Mouse (Mus musculus): ENCODE measurements around the gene Lsm7.
"Not testable (repeated sequence)": the region's sequence is repeated elsewhere in the genome, so short reads cannot be mapped to it uniquely, and the experiment has no call there.

The Lsm7 gene

GRCm38 (mm10) chr10:80836949-80837379, 18.0 kb downstream of the Lsm7 start:
- DNase-seq (ENCODE audit: low read depth, low spot score): no peak

- no peak for DNase-seq (ENCODE audit: low read depth, low spot score)
Observed at GRCm38 (mm10) chr10:80835617-80836016, 19.4 kb downstream of the Lsm7 start.

- no peak for DNase-seq (ENCODE audit: low read depth, low spot score)
Observed at GRCm38 (mm10) chr10:80832818-80833217, 22.2 kb downstream of the Lsm7 start.

- DNase-seq (ENCODE audit: low read depth, low spot score): peak; percentile 50
Observed at GRCm38 (mm10) chr10:80831136-80831535, 23.9 kb downstream of the Lsm7 start.

GRCm38 (mm10) chr10:80829359-80830278, 25.4 kb downstream of the Lsm7 start:
- no peak for DNase-seq (ENCODE audit: low read depth, low spot score)

- DNase-seq (ENCODE audit: low read depth, low spot score): not testable (repeated sequence)
Observed at GRCm38 (mm10) chr10:80828587-80828986, 26.4 kb downstream of the Lsm7 start.

- no peak for DNase-seq (ENCODE audit: low read depth, low spot score)
Observed at GRCm38 (mm10) chr10:80827870-80828420, 27.1 kb downstream of the Lsm7 start.

GRCm38 (mm10) chr10:80827063-80827869, 27.7 kb downstream of the Lsm7 start:
- no peak for DNase-seq (ENCODE audit: low read depth, low spot score)

GRCm38 (mm10) chr10:80826151-80827062, 28.6 kb downstream of the Lsm7 start, which contains the start of gene Oaz1:
TSS of gene Oaz1 (plus strand) at chr10:80826656.
- peak; percentile 100 for DNase-seq (ENCODE audit: low read depth, low spot score)

- DNase-seq (ENCODE audit: low read depth, low spot score): no peak
Observed at GRCm38 (mm10) chr10:80824827-80825226, 30.2 kb downstream of the Lsm7 start.

- DNase-seq (ENCODE audit: low read depth, low spot score): peak; percentile 42
Observed at GRCm38 (mm10) chr10:80823847-80824643, 31.0 kb downstream of the Lsm7 start.

GRCm38 (mm10) chr10:80823316-80823715, 31.7 kb downstream of the Lsm7 start:
- DNase-seq (ENCODE audit: low read depth, low spot score): no peak

- no peak for DNase-seq (ENCODE audit: low read depth, low spot score)
Observed at GRCm38 (mm10) chr10:80822528-80822927, 32.5 kb downstream of the Lsm7 start.

- peak; percentile 65 for DNase-seq (ENCODE audit: low read depth, low spot score)
Observed at GRCm38 (mm10) chr10:80821991-80822390, 33.0 kb downstream of the Lsm7 start.

- no peak for DNase-seq (ENCODE audit: low read depth, low spot score)
Observed at GRCm38 (mm10) chr10:80819406-80819805, 35.6 kb downstream of the Lsm7 start.

GRCm38 (mm10) chr10:80818599-80819281, 36.3 kb downstream of the Lsm7 start:
- no peak for DNase-seq (ENCODE audit: low read depth, low spot score)

- not testable (repeated sequence) for DNase-seq (ENCODE audit: low read depth, low spot score)
Observed at GRCm38 (mm10) chr10:80817955-80818354, 37.1 kb downstream of the Lsm7 start.

- DNase-seq (ENCODE audit: low read depth, low spot score): no peak
Observed at GRCm38 (mm10) chr10:80817164-80817563, 37.8 kb downstream of the Lsm7 start.

- not testable (repeated sequence) for DNase-seq (ENCODE audit: low read depth, low spot score)
Observed at GRCm38 (mm10) chr10:80816303-80816702, 38.7 kb downstream of the Lsm7 start.

Measured in CD4-positive helper T cell, adult 2 months (primary cell).